Mouse (Mus musculus): ENCODE data around the gene Kdm4b.

DNA sequence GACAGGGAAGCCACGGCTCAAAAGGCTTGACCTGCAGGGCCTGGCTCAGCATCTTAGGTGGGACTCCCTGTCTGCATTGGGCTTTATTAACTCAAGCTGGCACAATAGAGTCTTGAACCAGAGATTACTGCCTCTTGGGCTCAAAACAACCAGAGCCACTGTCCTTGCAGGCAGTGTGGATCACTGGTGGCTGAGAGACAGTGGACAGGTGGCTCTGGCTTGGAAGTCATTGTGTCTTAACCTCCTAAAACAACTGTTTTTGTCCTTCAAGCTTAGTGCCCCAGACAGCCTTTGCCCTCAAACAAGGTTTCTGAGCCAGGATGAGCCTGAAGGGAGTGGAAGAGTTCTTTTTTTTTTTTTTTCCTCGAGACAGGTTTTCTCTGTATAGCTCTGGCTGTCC is 19.5 kb downstream of the Kdm4b start:
- TF ChIP-seq CTCF (IDR thresholded peaks at IDR 0.05 in 2 of 3, conservative IDR thresholded peaks at IDR 0.05 in 1 of 3; ENCODE audit: control insufficient read depth in 1 of 3, insufficient read depth in 1 of 3, low read depth in 2 of 3, low read length in 3 of 3, poor library complexity in 1 of 3, severe bottlenecking in 1 of 3) (no peak), UBTF (IDR thresholded peaks at IDR 0.05; ENCODE audit: borderline replicate concordance, insufficient read depth, low read depth, low read length) (no peak)

Measured in MEL (cell line).